Mouse (Mus musculus): ENCODE data around the gene Fam20b. TPM values are rescaled to one million over a fixed set of nuclear protein-coding genes. Genes with fewer than 3 reads are reported as not detected.

The Fam20b gene
- 41.0 and 41.7 TPM in 2 replicates for polyA plus RNA-seq (2012; rRNA removed)

GRCm38 (mm10) chr1:156718950-156719805 is at the start of gene Fam20b:
TSS of gene Fam20b (minus strand) at chr1:156719086.

DNA sequence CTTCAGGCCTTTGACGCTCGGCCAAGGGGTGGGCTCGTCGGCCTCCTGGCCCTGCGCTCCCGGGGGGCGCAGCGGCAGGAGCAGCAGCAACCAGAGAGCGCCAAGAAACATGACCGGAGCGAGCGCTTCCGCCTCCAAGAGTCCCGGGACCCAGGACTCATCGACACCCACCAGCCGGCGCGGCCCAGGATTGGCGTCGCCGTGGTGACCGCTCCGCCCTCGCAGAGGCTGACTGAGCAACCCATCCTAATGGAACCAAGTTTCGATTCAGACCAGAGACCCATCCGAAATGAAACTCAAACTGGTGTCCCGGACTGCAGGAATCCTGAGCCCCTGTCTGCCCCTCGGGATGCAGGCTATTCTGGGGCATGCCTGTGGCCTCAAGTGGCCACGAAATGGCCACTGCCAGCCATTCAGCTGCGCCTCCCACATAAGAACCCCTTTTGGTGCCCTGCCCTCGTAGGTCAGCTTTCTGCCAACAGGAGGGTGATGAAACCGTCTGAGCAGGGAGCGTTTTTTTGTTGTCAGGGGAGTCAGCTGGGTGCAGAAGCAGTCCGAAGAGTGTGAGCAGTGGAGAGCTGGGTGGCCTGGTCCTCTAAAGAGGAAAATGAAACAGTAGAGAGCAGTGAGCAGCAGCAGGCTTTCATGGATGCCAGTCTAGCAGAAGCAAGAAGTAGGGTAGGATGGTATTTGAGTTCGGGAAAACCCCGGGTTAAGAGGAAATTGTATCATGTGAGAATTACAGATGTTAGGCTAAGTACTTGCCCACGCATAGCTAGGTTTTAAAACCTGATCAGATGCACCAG is 44.5 kb downstream of the Fam20b start, which contains the start of gene Tor3a:
TSS of gene Tor3a (minus strand) at position 162 of the 806 bp plus-strand sequence.

Other genes starting within 250 kb of the Fam20b start
- gene Soat1, start 244.8 kb downstream of the Fam20b start, polyA plus RNA-seq (2012; rRNA removed), result 10.3 and 11.0 TPM in 2 replicates
- gene Gm10031, start 195.1 kb downstream of the Fam20b start, polyA plus RNA-seq (2012; rRNA removed), result 7.1 and 7.8 TPM in 2 replicates
- gene Abl2, start 160.3 kb downstream of the Fam20b start, polyA plus RNA-seq (2012; rRNA removed), result 15.8 and 16.1 TPM in 2 replicates
- 2.3 and 3.1 TPM in 2 replicates for gene Tor3a, start 44.7 kb downstream of the Fam20b start, polyA plus RNA-seq (2012; rRNA removed)
- 0.21 and 3.4 TPM in 2 replicates for gene Angptl1, start 119.5 kb upstream of the Fam20b start, polyA plus RNA-seq (2012; rRNA removed)
- gene Ralgps2, start 220.5 kb upstream of the Fam20b start, polyA plus RNA-seq (2012; rRNA removed), result 37.8 and 44.0 TPM in 2 replicates